Mouse (Mus musculus) CH12.LX (cell line): ENCODE measurements around the gene Bace1. TPM values are rescaled to one million over a fixed set of nuclear protein-coding genes. Genes with fewer than 3 reads are reported as not detected.

Source experiments
- DNase-seq: peaks from one replicate; pipeline ENCODE4 v3.0.0-alpha.2; 2013; ENCODE audit errors: extremely low read depth
- H3K27ac ChIP-seq: 2 replicates; pipeline ENCODE4 v1.5.1; 2012; ENCODE audit warnings: low read depth, mild to moderate bottlenecking, control low read depth, moderate library complexity; ENCODE audit not compliant: insufficient read depth
- H3K27me3 ChIP-seq: replicated peaks from 2 replicates; pipeline ENCODE3; 2012; ENCODE audit warnings: inconsistent platforms
- H3K36me3 ChIP-seq, 2 experiments: replicated peaks in 1 of 2; 2 replicates each; pipeline versions ENCODE3 to v1.6.1; 2012; ENCODE audit warnings: inconsistent platforms in 1 of 2, low read length in 1 of 2, mild to moderate bottlenecking in 1 of 2, mixed read lengths in 1 of 2, moderate library complexity in 1 of 2; ENCODE audit not compliant: control insufficient read depth in 1 of 2, insufficient read depth in 1 of 2
- H3K4me1 ChIP-seq, 2 experiments: 2 replicates each; pipeline ENCODE4 v1.6.1; 2012; ENCODE audit warnings: inconsistent platforms in 1 of 2, moderate library complexity in 1 of 2; ENCODE audit not compliant: insufficient read depth in 2 of 2, control insufficient read depth in 1 of 2
- H3K4me2 ChIP-seq: 2 replicates; pipeline ENCODE4 v1.6.1; 2012; ENCODE audit warnings: low read depth, mild to moderate bottlenecking, control low read depth; ENCODE audit not compliant: poor library complexity, insufficient read depth, severe bottlenecking
- H3K4me3 ChIP-seq, 3 experiments: fragments of 150-350 bp in 1 of 3; sonication (generic) in 1 of 3; replicated peaks in 1 of 3; 2 replicates each; pipeline versions ENCODE3 to v1.5.1; 2011 to 2012; ENCODE audit warnings: low read depth in 2 of 3, low read length in 2 of 3, mild to moderate bottlenecking in 2 of 3, moderate library complexity in 2 of 3, control low read depth in 1 of 3, improper control_type of control experiment in 1 of 3, inconsistent platforms in 1 of 3, mixed read lengths in 1 of 3; ENCODE audit not compliant: poor library complexity in 1 of 3
- H3K79me2 ChIP-seq: replicated peaks from 2 replicates; pipeline ENCODE4 v1.6.1; 2012; ENCODE audit warnings: mild to moderate bottlenecking, moderate library complexity; ENCODE audit not compliant: control insufficient read depth, poor library complexity, insufficient read depth, severe bottlenecking; ENCODE audit errors: extremely low read depth
- H3K9ac ChIP-seq: 2 replicates; pipeline ENCODE4 v1.6.1; 2012; ENCODE audit warnings: low read depth, mild to moderate bottlenecking, control low read depth, moderate library complexity; ENCODE audit not compliant: insufficient read depth
- H3K9me3 ChIP-seq: replicated peaks from 2 replicates; pipeline ENCODE3; 2012; ENCODE audit warnings: low read length, inconsistent platforms, mixed read lengths
- CHD2 ChIP-seq: IDR thresholded peaks from 2 replicates; pipeline ENCODE4 v1.6.1; 2011; ENCODE audit warnings: low read length, improper control_type of control experiment
- CTCF ChIP-seq, 2 experiments: IDR thresholded peaks in 1 of 2; conservative IDR thresholded peaks in 1 of 2; 2 replicates each; pipeline ENCODE4 v1.5.1; 2011 to 2012; ENCODE audit warnings: low read depth in 2 of 2, low read length in 2 of 2, improper control_type of control experiment in 1 of 2, inconsistent platforms in 1 of 2, mild to moderate bottlenecking in 1 of 2, moderate library complexity in 1 of 2
- ELF1 ChIP-seq: IDR thresholded peaks from 2 replicates; pipeline ENCODE4 v1.6.1; 2014; ENCODE audit warnings: low read depth, mild to moderate bottlenecking, inconsistent platforms, low read length, improper control_type of control experiment
- GABPA ChIP-seq: IDR thresholded peaks from 2 replicates; pipeline ENCODE4 v1.6.1; 2012; ENCODE audit warnings: low read depth, low read length, improper control_type of control experiment, inconsistent platforms; ENCODE audit not compliant: insufficient replicate concordance
- HCFC1 ChIP-seq: IDR thresholded peaks from 2 replicates; pipeline ENCODE4 v1.6.1; 2012; ENCODE audit warnings: low read depth, mild to moderate bottlenecking, inconsistent platforms, low read length, improper control_type of control experiment
- JUND ChIP-seq: conservative IDR thresholded peaks from 2 replicates; pipeline ENCODE4 v1.6.1; 2011; ENCODE audit warnings: low read depth, low read length, improper control_type of control experiment
- MAX ChIP-seq: IDR thresholded peaks from 2 replicates; pipeline ENCODE4 v1.6.1; 2011; ENCODE audit warnings: low read length, improper control_type of control experiment
- MAZ ChIP-seq: IDR thresholded peaks from 2 replicates; pipeline ENCODE4 v1.6.1; 2012; ENCODE audit warnings: low read depth, mild to moderate bottlenecking, inconsistent platforms, low read length, improper control_type of control experiment, moderate library complexity
- MEF2A ChIP-seq: IDR thresholded peaks from 2 replicates; pipeline ENCODE4 v1.6.1; 2014; ENCODE audit warnings: low read depth, mild to moderate bottlenecking, inconsistent platforms, low read length, improper control_type of control experiment, borderline replicate concordance
- NELFE ChIP-seq: IDR thresholded peaks from 2 replicates; pipeline ENCODE4 v1.6.1; 2011; ENCODE audit warnings: low read depth, low read length, improper control_type of control experiment
- NRF1 ChIP-seq: IDR thresholded peaks from 2 replicates; pipeline ENCODE4 v1.6.1; 2014; ENCODE audit warnings: low read depth, mild to moderate bottlenecking, inconsistent platforms, low read length, improper control_type of control experiment, moderate library complexity
- POLR2A ChIP-seq: IDR thresholded peaks from 2 replicates; pipeline ENCODE4 v1.6.1; 2011; ENCODE audit warnings: low read depth, mild to moderate bottlenecking, improper control_type of control experiment, low read length
- RCOR1 ChIP-seq: conservative IDR thresholded peaks from 2 replicates; pipeline ENCODE4 v1.6.1; 2012; ENCODE audit warnings: low read depth, mild to moderate bottlenecking, inconsistent platforms, low read length, improper control_type of control experiment
- SMC3 ChIP-seq: IDR thresholded peaks from 2 replicates; pipeline ENCODE4 v1.6.1; 2011; ENCODE audit warnings: low read depth, low read length, improper control_type of control experiment
- TBP ChIP-seq: conservative IDR thresholded peaks from 2 replicates; pipeline ENCODE4 v1.6.1; 2011; ENCODE audit warnings: low read depth, low read length, improper control_type of control experiment
- USF2 ChIP-seq: conservative IDR thresholded peaks from 2 replicates; pipeline ENCODE4 v1.6.1; 2011; ENCODE audit warnings: low read depth, low read length, improper control_type of control experiment
- ZC3H11A ChIP-seq: IDR thresholded peaks from 2 replicates; pipeline ENCODE4 v1.6.1; 2012; ENCODE audit warnings: low read depth, mild to moderate bottlenecking, inconsistent platforms, low read length, improper control_type of control experiment
- ZKSCAN1 ChIP-seq: IDR thresholded peaks from 2 replicates; pipeline ENCODE4 v1.6.1; 2012; ENCODE audit warnings: low read depth, inconsistent platforms, low read length, improper control_type of control experiment, borderline replicate concordance
- dilution Hi-C: fragments of 300-500 bp; cut with MboI; formaldehyde crosslinking; loops from 2 replicates; pipeline ENCODE4 v1.14.3; 2020; ENCODE audit warnings: low sequenced_read_pairs; ENCODE audit not compliant: extremely low pct_unique_long_range_greater_than_20kb, extremely low pct_ligation_motif_present
- in situ Hi-C: fragments of 300-500 bp; cut with MboI; formaldehyde crosslinking; loops from 3 replicates; pipeline ENCODE4 v1.14.3; 2019; ENCODE audit warnings: low sequenced_read_pairs, low pct_ligation_motif_present, low pct_unique_long_range_greater_than_20kb, mixed read lengths
- polyA plus RNA-seq: library from polyadenylated mRNA; unstranded; fragments of >175 nt; gene quantifications from 2 replicates; pipeline ENCODE4 v1.2.1, GENCODE M21; 2012; ENCODE audit warnings: low read depth; ENCODE audit not compliant: insufficient read length
- total RNA-seq, 2 experiments: library from RNA; depleted of rRNA; stranded (reverse); fragments of 300-350 nt in 1 of 2; fragments of >200 nt in 1 of 2; gene quantifications; 2 replicates each; pipeline ENCODE4 v1.2.3; 2012 to 2014

Bace1 gene
- total and polyA plus RNA-seq, 3 experiments: 0.30 to 1.5 TPM; not detected in 1

- in situ Hi-C loops (no loop called here), dilution Hi-C loops (no loop called here)
- Histone ChIP-seq H3K9ac (no peak overlapping the region), H3K4me3 (no peak overlapping the region), H3K4me2 (no peak overlapping the region), H3K79me2 (no peaks in the 10 kb centered on the region), H3K36me3 (peaks cover 27 to 85% of the 10 kb centered on the region in 2 experiments), H3K27ac (no peak overlapping the region), H3K9me3 (no peaks in the 10 kb centered on the region), H3K4me1 (no peaks in the 10 kb centered on the region), H3K27me3 (no peaks in the 10 kb centered on the region)
- no peak for TF ChIP-seq ZKSCAN1
- TF ChIP-seq HCFC1: no peak
- TF ChIP-seq GABPA: no peak
- TF ChIP-seq JUND: no peak
- TF ChIP-seq TBP: no peak
- no peak for TF ChIP-seq RCOR1
- TF ChIP-seq MAZ: no peak
- TF ChIP-seq ELF1: no peak
- no peak for DNase-seq
Observed at GRCm38 (mm10) chr9:45861813-45862212, 23.4 kb downstream of the Bace1 start.

- no peak overlapping the region for H3K4me2 ChIP-seq
- no peaks in the 10 kb centered on the region for H3K79me2 ChIP-seq
- dilution Hi-C loops: no loop called here
- no peaks in the 10 kb centered on the region for H3K4me1 ChIP-seq
- in situ Hi-C loops: no loop called here
- H3K27me3 ChIP-seq: no peaks in the 10 kb centered on the region
- no peak overlapping the region for H3K27ac ChIP-seq
- peaks cover 32 to 83% of the 10 kb centered on the region in 2 experiments for H3K36me3 ChIP-seq
- H3K9ac ChIP-seq: no peak overlapping the region
- H3K4me3 ChIP-seq: no peak overlapping the region
- DNase-seq: no peak
- TF ChIP-seq RCOR1 (no peak), NELFE (no peak), MEF2A (no peak), ELF1 (no peak), CTCF (conservative IDR thresholded peaks at IDR 0.05 in 1 of 2, IDR thresholded peaks at IDR 0.05 in 1 of 2; ENCODE audit: low read depth in 2 of 2, low read length in 2 of 2) (no peak), CHD2 (no peak), NRF1 (no peak), POLR2A (no peak), MAX (no peak), SMC3 (no peak), JUND (no peak), MAZ (no peak), USF2 (no peak), ZC3H11A (no peak)
- H3K9me3 ChIP-seq: no peaks in the 10 kb centered on the region
Observed at GRCm38 (mm10) chr9:45869181-45869580, 30.8 kb downstream of the Bace1 start.
